Mouse (Mus musculus): ENCODE measurements around the gene Sel1l3. TPM values are rescaled to one million over a fixed set of nuclear protein-coding genes. Genes with fewer than 3 reads are reported as not detected.

The Sel1l3 gene
- total RNA-seq (2021) = 1 to 10 TPM; 1.3 to 2.5 TPM
- long read RNA-seq, experiment 1, full-length matches to known transcripts = 2 of 2 reads
- long read RNA-seq, experiment 1, partial matches to known transcripts = 0 of 2 reads
- long read RNA-seq, experiment 1, other reads (novel, unspliced or antisense) = 0 of 2 reads
- long read RNA-seq, experiment 2, full-length matches to known transcripts = 1 of 1 reads
- long read RNA-seq, experiment 2, partial matches to known transcripts = 0 of 1 reads
- long read RNA-seq, experiment 2, other reads (novel, unspliced or antisense) = 0 of 1 reads

- DNase-seq (ENCODE audit: low spot score in 2 of 2) = peak in 1 of 2 experiments; percentile 15
Measured at GRCm38 (mm10) chr5:53213711-53214352, at the start of gene Sel1l3. Gene Sel1l3 (minus strand): TSS chr5:53213927.

GRCm38 (mm10) chr5:53261999-53262398 lies 48.3 kb upstream of the Sel1l3 start:
- DNase-seq (ENCODE audit: low spot score in 2 of 2) = no peak

GRCm38 (mm10) chr5:53259894-53260293 lies 46.2 kb upstream of the Sel1l3 start:
- no peak for DNase-seq (ENCODE audit: low spot score in 2 of 2)

GRCm38 (mm10) chr5:53258038-53258786 lies 44.5 kb upstream of the Sel1l3 start:
- DNase-seq (ENCODE audit: low spot score in 2 of 2) = no peak

- DNase-seq (ENCODE audit: low spot score in 2 of 2) = no peak
Measured at GRCm38 (mm10) chr5:53254821-53255220, 41.1 kb upstream of the Sel1l3 start.

- DNase-seq (ENCODE audit: low spot score in 2 of 2) = no peak
Measured at GRCm38 (mm10) chr5:53254154-53254553, 40.4 kb upstream of the Sel1l3 start.

GRCm38 (mm10) chr5:53249431-53250061 lies 35.8 kb upstream of the Sel1l3 start:
- no peak for DNase-seq (ENCODE audit: low spot score in 2 of 2)

- no peak for DNase-seq (ENCODE audit: low spot score in 2 of 2)
Measured at GRCm38 (mm10) chr5:53248499-53248898, 34.8 kb upstream of the Sel1l3 start.

- no peak for DNase-seq (ENCODE audit: low spot score in 2 of 2)
Measured at GRCm38 (mm10) chr5:53243933-53244332, 30.2 kb upstream of the Sel1l3 start.

- no peak for DNase-seq (ENCODE audit: low spot score in 2 of 2)
Measured at GRCm38 (mm10) chr5:53242865-53243499, 29.3 kb upstream of the Sel1l3 start.

- no peak for DNase-seq (ENCODE audit: low spot score in 2 of 2)
Measured at GRCm38 (mm10) chr5:53241963-53242362, 28.2 kb upstream of the Sel1l3 start.

- no peak for DNase-seq (ENCODE audit: low spot score in 2 of 2)
Measured at GRCm38 (mm10) chr5:53241109-53241508, 27.4 kb upstream of the Sel1l3 start.

GRCm38 (mm10) chr5:53239831-53240440 lies 26.2 kb upstream of the Sel1l3 start:
- DNase-seq (ENCODE audit: low spot score in 2 of 2) = no peak

GRCm38 (mm10) chr5:53239189-53239588 lies 25.5 kb upstream of the Sel1l3 start:
- DNase-seq (ENCODE audit: low spot score in 2 of 2) = no peak

- DNase-seq (ENCODE audit: low spot score in 2 of 2) = no peak
Measured at GRCm38 (mm10) chr5:53238761-53239160, 25.0 kb upstream of the Sel1l3 start.

GRCm38 (mm10) chr5:53236749-53237148 lies 23.0 kb upstream of the Sel1l3 start:
- no peak for DNase-seq (ENCODE audit: low spot score in 2 of 2)

- DNase-seq (ENCODE audit: low spot score in 2 of 2) = no peak
Measured at GRCm38 (mm10) chr5:53236136-53236535, 22.4 kb upstream of the Sel1l3 start.

- no peak for DNase-seq (ENCODE audit: low spot score in 2 of 2)
Measured at GRCm38 (mm10) chr5:53235551-53235950, 21.8 kb upstream of the Sel1l3 start.

GRCm38 (mm10) chr5:53230560-53230959 lies 16.8 kb upstream of the Sel1l3 start:
- DNase-seq (ENCODE audit: low spot score in 2 of 2) = no peak

- DNase-seq (ENCODE audit: low spot score in 2 of 2) = no peak
Measured at GRCm38 (mm10) chr5:53225434-53225833, 11.7 kb upstream of the Sel1l3 start.

- no peak for DNase-seq (ENCODE audit: low spot score in 2 of 2)
Measured at GRCm38 (mm10) chr5:53214801-53215200, 1.1 kb upstream of the Sel1l3 start.
